Mouse (Mus musculus) spleen, adult 2 months (tissue): ENCODE measurements around the gene Kmt2e. TPM values are rescaled to one million over a fixed set of nuclear protein-coding genes. Genes with fewer than 3 reads are reported as not detected.
"Not testable (repeated sequence)": the region's sequence is repeated elsewhere in the genome, so short reads cannot be mapped to it uniquely, and the experiment has no call there.

Source experiments
- DNase-seq, 2 experiments: peaks; one replicate each; pipeline versions ENCODE4 v3.0.0 to v3.0.0-alpha.2; 2012 to 2021; ENCODE audit warnings: low spot score in 2 of 2, low read depth in 1 of 2
- H3K27ac ChIP-seq: fragments of 200-500 bp; 2 replicates; pipeline ENCODE4 v1.5.1; 2012; ENCODE audit warnings: low read length, inconsistent platforms; ENCODE audit not compliant: insufficient read depth
- H3K27me3 ChIP-seq: fragments of 200-500 bp; 2 replicates; pipeline ENCODE4 v1.6.1; 2012; ENCODE audit warnings: mild to moderate bottlenecking, moderate library complexity, low read length, inconsistent platforms; ENCODE audit not compliant: control insufficient read depth, insufficient read depth
- H3K36me3 ChIP-seq: fragments of 200-500 bp; 2 replicates; pipeline ENCODE4 v1.6.1; 2012; ENCODE audit warnings: mild to moderate bottlenecking, low read length, inconsistent platforms; ENCODE audit not compliant: control insufficient read depth, insufficient read depth
- H3K4me1 ChIP-seq: fragments of 200-500 bp; 2 replicates; pipeline ENCODE4 v1.6.1; 2011; ENCODE audit warnings: inconsistent platforms; ENCODE audit not compliant: control insufficient read depth, insufficient read depth, insufficient read length
- H3K4me3 ChIP-seq: fragments of 200-500 bp; 2 replicates; pipeline ENCODE4 v1.5.1; 2011; ENCODE audit warnings: mild to moderate bottlenecking, inconsistent platforms; ENCODE audit not compliant: insufficient read depth, insufficient read length; ENCODE audit errors: extremely low read depth
- CTCF ChIP-seq: fragments of 200-500 bp; IDR thresholded peaks from 2 replicates; pipeline ENCODE4 v1.5.1; 2011; ENCODE audit warnings: mild to moderate bottlenecking, inconsistent platforms; ENCODE audit not compliant: insufficient read depth, insufficient read length, insufficient replicate concordance; ENCODE audit errors: extremely low read depth
- POLR2A ChIP-seq: fragments of 200-500 bp; IDR thresholded peaks from 2 replicates; pipeline ENCODE4 v1.6.1; 2011; ENCODE audit warnings: low read depth, low read length, inconsistent platforms
- WGBS: fragments of 180-500 bp; shearing (Covaris S2); methylation state at CpG from one replicate; pipeline ENCODE4 v1.1.7; 2018; 5-methylcytosine and 5-hydroxymethylcytosine counted together
- polyA plus RNA-seq: library from polyadenylated mRNA; depleted of rRNA; stranded (reverse); fragments of >200 nt; gene quantifications from 2 replicates; pipeline ENCODE4 v1.2.3, GENCODE M21; 2012

Kmt2e gene
- polyA plus RNA-seq, 1 experiment, result 25.3 TPM

DNA sequence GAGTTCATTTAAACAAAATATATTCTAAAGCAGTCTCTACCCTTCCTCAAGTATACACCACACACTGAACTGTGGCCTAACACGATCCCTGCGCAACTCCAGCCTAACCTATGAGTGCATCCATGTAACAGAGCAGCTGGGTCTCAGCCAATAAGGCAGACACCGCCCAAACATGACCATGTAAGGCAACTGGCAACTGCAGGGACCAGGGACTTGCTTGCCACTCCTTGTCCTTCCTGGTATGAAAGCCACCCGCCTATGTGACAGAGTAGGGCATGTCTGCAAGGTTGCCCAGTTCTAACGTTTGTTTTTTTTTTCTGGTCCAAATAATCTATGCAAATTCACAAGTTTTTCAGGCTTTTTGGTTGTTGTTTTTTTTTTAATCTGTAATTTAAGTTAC lies 117.4 kb downstream of the Kmt2e start:
- Histone ChIP-seq H3K4me3 (no peak overlapping the region), H3K27ac (no peak overlapping the region), H3K36me3 (peaks cover 3% of the 10 kb centered on the region), H3K4me1 (no peaks in the 10 kb centered on the region), H3K27me3 (no peaks in the 10 kb centered on the region)
- no peak for DNase-seq
- WGBS, result 81% methylated on average over 5 of the region's 5 CpGs
- TF ChIP-seq POLR2A (no peak), CTCF (no peak)

- H3K27me3 ChIP-seq, H3K4me3 ChIP-seq, DNase-seq, H3K27ac ChIP-seq, H3K4me1 ChIP-seq, H3K36me3 ChIP-seq: not testable (repeated sequence)
- WGBS, result 86% methylated on average over 3 of the region's 3 CpGs
Observed at GRCm38 (mm10) chr5:23553338-23553737, 119.1 kb downstream of the Kmt2e start.
